Mouse (Mus musculus) hindbrain, embryonic 15.5 days (tissue): ENCODE data around the gene G2e3. TPM values are rescaled to one million over a fixed set of nuclear protein-coding genes. Genes with fewer than 3 reads are reported as not detected.

Experiments used
- ATAC-seq: fragments of 200-750 bp; cut with Nextera tagmentation; 2 replicates; pipeline ENCODE4 v1.8.0; 2017; ENCODE audit warnings: low read depth, moderate number of reproducible peaks, moderate TSS enrichment; ENCODE audit not compliant: low FRiP score
- H3K27ac ChIP-seq: fragments of 300-500 bp; sonication (generic); replicated peaks from 2 replicates; pipeline ENCODE4 v1.5.1; 2015; ENCODE audit warnings: mild to moderate bottlenecking, inconsistent platforms
- H3K27me3 ChIP-seq: fragments of 300-500 bp; sonication (generic); 2 replicates; pipeline ENCODE4 v1.6.1; 2015; ENCODE audit warnings: control low read depth, inconsistent platforms
- H3K36me3 ChIP-seq: fragments of 300-500 bp; sonication (generic); 2 replicates; pipeline ENCODE4 v1.6.1; 2015; ENCODE audit warnings: control low read depth, inconsistent platforms
- H3K4me1 ChIP-seq: fragments of 300-500 bp; sonication (generic); replicated peaks from 2 replicates; pipeline ENCODE4 v1.6.1; 2015; ENCODE audit warnings: control low read depth, inconsistent platforms
- H3K4me2 ChIP-seq: fragments of 300-500 bp; sonication (generic); 2 replicates; pipeline ENCODE4 v1.6.1; 2015; ENCODE audit warnings: moderate library complexity, mild to moderate bottlenecking, inconsistent platforms
- H3K4me3 ChIP-seq: fragments of 300-500 bp; sonication (generic); 2 replicates; pipeline ENCODE4 v1.5.1; 2015; ENCODE audit warnings: mild to moderate bottlenecking, inconsistent platforms
- H3K9ac ChIP-seq: fragments of 300-500 bp; sonication (generic); 2 replicates; pipeline ENCODE4 v1.6.1; 2015; ENCODE audit warnings: inconsistent platforms
- H3K9me3 ChIP-seq: fragments of 300-500 bp; sonication (generic); 2 replicates; pipeline ENCODE4 v1.6.1; 2016; ENCODE audit warnings: control low read depth, inconsistent platforms
- WGBS: fragments of 180-500 bp; shearing (Covaris S2); methylation state at CpG from one replicate; pipeline ENCODE4 v1.1.7; 2015; 5-methylcytosine and 5-hydroxymethylcytosine counted together
- polyA plus RNA-seq: library from polyadenylated mRNA; unstranded; fragments of >200 nt; fragmentation: Nextera tagmentation; extraction: Ambion mirVana; gene quantifications from 2 replicates; pipeline ENCODE4 v1.2.1, GENCODE M21; 2015

Gene G2e3
- polyA plus RNA-seq = 13.2 and 16.3 TPM in 2 replicates

- H3K27me3 ChIP-seq = no peaks in the 10 kb centered on the region
- peaks cover 9% of the 10 kb centered on the region for H3K36me3 ChIP-seq
- ATAC-seq = peak; percentile 98
- H3K9me3 ChIP-seq = no peaks in the 10 kb centered on the region
- peak within 1 kb of the TSS; percentile 89 for H3K27ac ChIP-seq
- H3K4me2 ChIP-seq = peak within 1 kb of the TSS; percentile 68
- peaks cover 27% of the 10 kb centered on the region for H3K4me1 ChIP-seq
- under 1% methylated on average over 70 of the region's 70 CpGs for WGBS
- peak within 1 kb of the TSS; percentile 79 for H3K9ac ChIP-seq
- H3K4me3 ChIP-seq = peak within 1 kb of the TSS; percentile 76
These were observed at the start of gene G2e3 for GRCm38 (mm10) chr12:51347988-51348697. Gene G2e3 (plus strand): TSS chr12:51348061.

DNA sequence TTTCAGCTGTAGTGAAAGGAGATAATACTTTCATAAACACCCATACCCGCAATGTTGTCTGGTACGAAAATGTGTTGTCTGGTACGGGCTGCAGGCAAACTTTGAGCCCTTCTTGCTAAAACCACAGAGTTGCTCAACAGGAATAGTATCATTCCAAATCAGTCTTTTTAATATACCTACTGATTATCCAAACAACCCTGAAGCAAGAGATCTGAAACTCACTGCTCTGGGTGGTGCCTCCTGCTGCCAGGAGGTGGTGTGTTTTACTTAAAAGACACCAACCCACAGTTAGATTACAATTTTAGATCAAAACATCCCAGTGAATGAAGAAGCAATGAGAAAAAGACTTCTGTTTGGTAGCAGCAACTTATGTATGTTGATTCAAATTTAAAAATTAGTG is 24.3 kb upstream of the G2e3 start:
- WGBS = 93% methylated on average over 3 of the region's 3 CpGs
- Histone ChIP-seq H3K4me1 (no peaks in the 10 kb centered on the region), H3K4me3 (no peak overlapping the region), H3K9ac (no peak overlapping the region), H3K27ac (no peak overlapping the region), H3K27me3 (no peaks in the 10 kb centered on the region), H3K36me3 (no peaks in the 10 kb centered on the region), H3K9me3 (no peaks in the 10 kb centered on the region), H3K4me2 (no peak overlapping the region)
- ATAC-seq = no peak

GRCm38 (mm10) chr12:51326819-51327218 is 21.0 kb upstream of the G2e3 start:
- WGBS = 93% methylated on average over 3 of the region's 3 CpGs

DNA sequence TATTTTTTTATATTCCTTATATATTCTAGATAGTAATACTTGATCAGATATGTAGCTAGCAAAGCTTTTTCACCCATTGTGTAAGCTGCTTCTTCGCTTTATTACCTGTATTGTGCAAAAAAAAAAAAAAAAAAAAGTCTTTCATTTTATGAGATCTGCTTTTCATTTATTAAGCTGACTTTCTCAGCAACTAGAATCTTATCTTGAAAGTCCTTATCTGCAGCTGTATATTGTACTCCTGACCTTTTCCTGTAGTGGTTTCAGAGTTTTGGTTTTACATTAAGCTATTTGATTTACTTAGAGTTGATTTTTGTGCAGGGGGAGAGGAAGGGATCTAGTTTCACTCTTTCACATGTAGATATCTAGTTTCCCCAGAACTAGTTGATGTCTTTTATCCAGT is 10.8 kb upstream of the G2e3 start:
- H3K4me3 ChIP-seq = no peak overlapping the region
- no peaks in the 10 kb centered on the region for H3K36me3 ChIP-seq
- 88% methylated on average over 1 of the region's 1 CpGs for WGBS
- no peak overlapping the region for H3K9ac ChIP-seq
- H3K4me1 ChIP-seq = no peaks in the 10 kb centered on the region
- no peaks in the 10 kb centered on the region for H3K9me3 ChIP-seq
- no peaks in the 10 kb centered on the region for H3K27me3 ChIP-seq
- no peak overlapping the region for H3K4me2 ChIP-seq
- ATAC-seq = no peak
- no peak overlapping the region for H3K27ac ChIP-seq

More at GRCm38 (mm10) chr12:51326819-51327218, 21.0 kb upstream of the G2e3 start:
- Histone ChIP-seq H3K9me3 (no peaks in the 10 kb centered on the region), H3K4me3 (no peak overlapping the region), H3K9ac (no peak overlapping the region), H3K27me3 (no peaks in the 10 kb centered on the region), H3K36me3 (no peaks in the 10 kb centered on the region), H3K4me1 (no peaks in the 10 kb centered on the region), H3K4me2 (no peak overlapping the region), H3K27ac (no peak overlapping the region)
- no peak for ATAC-seq

GRCm38 (mm10) chr12:51346121-51346520 is 1.7 kb upstream of the G2e3 start:
- 36% methylated on average over 4 of the region's 4 CpGs for WGBS
- H3K4me3 ChIP-seq = no peak overlapping the region
- no peaks in the 10 kb centered on the region for H3K27me3 ChIP-seq
- H3K9ac ChIP-seq = no peak overlapping the region
- H3K4me2 ChIP-seq = no peak overlapping the region
- H3K27ac ChIP-seq = no peak overlapping the region
- no peaks in the 10 kb centered on the region for H3K9me3 ChIP-seq
- no peak for ATAC-seq
- no peaks in the 10 kb centered on the region for H3K36me3 ChIP-seq
- peaks cover 27% of the 10 kb centered on the region for H3K4me1 ChIP-seq

- Histone ChIP-seq H3K27me3 (no peaks in the 10 kb centered on the region), H3K4me2 (peak overlapping the region; percentile 68), H3K36me3 (peaks cover 14% of the 10 kb centered on the region), H3K27ac (peak overlapping the region; percentile 89), H3K9ac (peak overlapping the region; percentile 79), H3K9me3 (no peaks in the 10 kb centered on the region), H3K4me3 (peak overlapping the region; percentile 76), H3K4me1 (peaks cover 27% of the 10 kb centered on the region)
- 0% methylated on average over 10 of the region's 10 CpGs for WGBS
- peak; percentile 47; the same call in 1 of the 2 replicates for ATAC-seq
These were observed 787 bp downstream of the G2e3 start for GRCm38 (mm10) chr12:51348698-51348998.

- H3K4me1 ChIP-seq = peaks cover 7% of the 10 kb centered on the region
- H3K27ac ChIP-seq = no peak overlapping the region
- H3K9me3 ChIP-seq = no peaks in the 10 kb centered on the region
- H3K9ac ChIP-seq = no peak overlapping the region
- H3K4me3 ChIP-seq = no peak overlapping the region
- H3K27me3 ChIP-seq = no peaks in the 10 kb centered on the region
- no peak overlapping the region for H3K4me2 ChIP-seq
- WGBS = 79% methylated on average over 8 of the region's 8 CpGs
- ATAC-seq = no peak
- H3K36me3 ChIP-seq = peaks cover 55% of the 10 kb centered on the region
These were observed 7.4 kb downstream of the G2e3 start for GRCm38 (mm10) chr12:51355296-51355695.

DNA sequence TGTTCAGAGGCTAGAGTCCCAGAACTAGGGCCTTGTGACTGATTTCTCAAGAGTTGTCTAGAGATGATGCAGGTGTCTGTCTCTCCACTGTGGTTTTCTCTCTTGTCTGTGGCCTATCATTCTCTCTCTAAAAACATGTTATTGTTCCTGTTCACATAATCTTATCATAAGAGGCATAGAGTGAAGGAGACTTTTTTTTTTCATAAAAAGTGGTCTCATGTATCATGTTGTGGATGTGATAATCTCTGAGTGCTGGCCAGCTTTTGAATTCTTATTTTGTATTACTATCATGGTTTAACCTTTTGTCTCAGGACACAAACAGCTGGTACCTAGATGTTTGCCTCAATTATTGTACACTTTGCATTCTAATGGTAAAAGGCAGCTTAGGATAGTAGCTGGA is 13.4 kb downstream of the G2e3 start:
- Histone ChIP-seq H3K9ac (no peak overlapping the region), H3K27me3 (no peaks in the 10 kb centered on the region), H3K36me3 (peaks cover 60% of the 10 kb centered on the region), H3K4me2 (no peak overlapping the region), H3K27ac (no peak overlapping the region), H3K9me3 (no peaks in the 10 kb centered on the region), H3K4me1 (no peaks in the 10 kb centered on the region), H3K4me3 (no peak overlapping the region)
- ATAC-seq = no peak

DNA sequence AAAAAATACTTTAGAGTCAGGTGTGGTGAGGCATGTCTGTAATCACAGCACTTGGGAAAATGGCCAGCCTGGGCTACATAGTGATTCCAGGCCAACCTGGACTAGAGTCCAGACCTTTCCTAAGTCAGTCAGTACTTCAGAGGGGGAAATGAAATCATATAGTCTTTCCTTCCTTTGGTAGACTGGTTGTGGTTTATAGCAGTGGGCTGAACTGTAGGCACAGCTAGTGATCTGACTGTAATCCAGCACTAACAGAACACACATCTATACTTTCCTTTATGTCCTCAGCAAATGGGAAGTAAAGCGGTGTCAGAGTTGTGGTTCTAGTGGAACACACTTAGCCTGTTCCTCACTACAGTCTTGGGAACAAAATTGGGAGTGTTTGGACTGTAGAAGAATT is 15.0 kb downstream of the G2e3 start:
- Histone ChIP-seq H3K4me1 (no peaks in the 10 kb centered on the region), H3K4me3 (no peak overlapping the region), H3K4me2 (no peak overlapping the region), H3K27ac (no peak overlapping the region), H3K9ac (no peak overlapping the region), H3K9me3 (no peaks in the 10 kb centered on the region), H3K27me3 (no peaks in the 10 kb centered on the region), H3K36me3 (peaks cover 64% of the 10 kb centered on the region)
- no peak for ATAC-seq
- WGBS = 95% methylated on average over 1 of the region's 1 CpGs

- H3K36me3 ChIP-seq = peaks cover 56% of the 10 kb centered on the region
- no peaks in the 10 kb centered on the region for H3K27me3 ChIP-seq
- no peak for ATAC-seq
These were observed 20.6 kb downstream of the G2e3 start for GRCm38 (mm10) chr12:51368504-51368903.

DNA sequence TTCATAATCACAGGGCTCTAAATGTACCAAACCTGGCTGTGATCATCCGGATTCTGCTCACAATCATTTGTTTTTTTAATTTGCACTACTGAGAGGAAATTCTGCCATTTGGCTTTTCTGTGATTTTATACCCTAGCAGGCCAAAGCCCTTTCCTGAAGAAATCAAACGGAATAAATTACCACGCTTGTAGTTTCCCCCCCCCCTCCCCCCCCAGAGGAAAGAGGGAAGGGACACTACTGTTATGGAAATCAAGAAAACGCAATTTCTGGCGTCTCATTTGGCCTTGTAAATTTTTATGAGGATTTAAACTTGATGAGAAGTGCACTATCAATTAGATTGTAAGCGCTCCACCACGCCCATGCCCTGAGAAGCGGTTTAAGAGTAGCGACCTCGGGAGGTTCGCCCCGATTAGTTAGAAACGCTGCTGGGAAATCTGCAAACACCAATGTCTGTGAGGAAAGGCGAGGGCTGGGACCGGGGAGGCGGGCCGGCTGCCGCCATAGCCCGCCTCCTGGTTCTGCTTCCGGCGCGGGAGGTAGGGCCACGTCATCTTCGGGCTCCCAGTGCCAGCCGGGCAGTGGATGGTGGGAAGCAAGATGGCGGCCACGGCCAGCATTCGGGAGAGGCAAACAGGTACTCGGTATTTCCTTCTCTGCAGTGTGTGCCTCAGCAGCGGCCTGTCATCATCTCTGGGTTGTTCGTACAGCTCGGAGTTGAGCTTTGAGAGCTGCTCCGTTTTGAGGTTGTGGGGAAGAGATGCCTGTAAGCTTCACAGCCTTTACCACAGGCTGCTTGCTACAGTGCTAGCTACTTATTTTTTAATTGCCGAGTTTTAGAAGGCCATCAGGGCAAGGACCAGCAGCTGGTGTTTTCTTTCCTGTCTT is 29.4 kb downstream of the G2e3 start, which contains the start of gene Scfd1:
TSS of gene Scfd1 (plus strand) at position 508 of the 885 bp plus-strand sequence.
- ATAC-seq = peak; percentile 100
- Histone ChIP-seq H3K36me3 (peaks cover 27% of the 10 kb centered on the region), H3K4me2 (peak within 1 kb of the TSS; percentile 74), H3K9ac (peak within 1 kb of the TSS; percentile 94), H3K27me3 (no peaks in the 10 kb centered on the region), H3K4me1 (0 out of 2 replicates have a peak, but pooled peaks cover 4% of the 10 kb centered on the region), H3K27ac (peak within 1 kb of the TSS; percentile 88), H3K4me3 (peak within 1 kb of the TSS; percentile 95), H3K9me3 (no peaks in the 10 kb centered on the region)
- 1% methylated on average over 33 of the region's 34 CpGs for WGBS

More at GRCm38 (mm10) chr12:51368504-51368903, 20.6 kb downstream of the G2e3 start:
- over 99% methylated on average over 3 of the region's 3 CpGs for WGBS
- H3K9ac ChIP-seq = no peak overlapping the region
- H3K27ac ChIP-seq = no peak overlapping the region
- H3K9me3 ChIP-seq = no peaks in the 10 kb centered on the region
- H3K4me3 ChIP-seq = no peak overlapping the region
- no peaks in the 10 kb centered on the region for H3K4me1 ChIP-seq
- no peak overlapping the region for H3K4me2 ChIP-seq

DNA sequence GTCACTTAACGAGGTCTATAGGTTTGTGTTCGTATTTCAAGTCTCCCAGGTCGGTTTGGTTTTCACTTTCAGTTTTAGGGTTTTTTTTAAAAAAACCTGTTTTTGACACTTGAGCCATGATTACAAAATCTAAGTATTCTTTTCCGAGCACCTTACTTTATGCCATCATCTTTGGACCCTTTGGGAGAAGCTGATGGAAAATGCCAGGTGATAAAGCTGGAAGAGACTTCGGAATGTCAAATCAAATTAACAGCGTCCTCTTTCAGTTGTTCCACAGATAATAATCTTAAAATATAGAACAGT is 30.0 kb downstream of the G2e3 start:
- H3K27me3 ChIP-seq = no peaks in the 10 kb centered on the region
- H3K27ac ChIP-seq = peak overlapping the region; percentile 88
- no peak for ATAC-seq
- peak overlapping the region; percentile 95 for H3K4me3 ChIP-seq
- WGBS = 25% methylated on average over 6 of the region's 6 CpGs
- 0 out of 2 replicates have a peak, but pooled peaks cover 4% of the 10 kb centered on the region for H3K4me1 ChIP-seq
- H3K36me3 ChIP-seq = peaks cover 22% of the 10 kb centered on the region
- H3K4me2 ChIP-seq = peak overlapping the region; percentile 74
- H3K9ac ChIP-seq = peak overlapping the region; percentile 94
- H3K9me3 ChIP-seq = no peaks in the 10 kb centered on the region
